Mouse (Mus musculus) kidney, adult 2 months (tissue): Measurements from ENCODE around the gene Adcy4. TPM values are rescaled to one million over a fixed set of nuclear protein-coding genes. Genes with fewer than 3 reads are reported as not detected.

ENCODE experiments used
- DNase-seq: peaks from one replicate; pipeline ENCODE4 v3.0.0; 2021
- H3K27ac ChIP-seq: fragments of 200-500 bp; 2 replicates; pipeline ENCODE4 v1.5.1; 2012; ENCODE audit warnings: low read depth, low read length, control low read depth, inconsistent platforms; ENCODE audit not compliant: insufficient read depth
- H3K27me3 ChIP-seq: fragments of 200-500 bp; replicated peaks from 2 replicates; pipeline ENCODE4 v1.6.1; 2012; ENCODE audit warnings: mild to moderate bottlenecking, moderate library complexity, low read length, inconsistent platforms; ENCODE audit not compliant: control insufficient read depth, insufficient read depth
- H3K36me3 ChIP-seq: fragments of 200-500 bp; 2 replicates; pipeline ENCODE4 v1.6.1; 2012; ENCODE audit warnings: mild to moderate bottlenecking, moderate library complexity, low read length, inconsistent platforms; ENCODE audit not compliant: control insufficient read depth, insufficient read depth
- H3K4me1 ChIP-seq: fragments of 200-500 bp; 2 replicates; pipeline ENCODE4 v1.6.1; 2011; ENCODE audit warnings: low read length; ENCODE audit not compliant: control insufficient read depth, insufficient read depth
- H3K4me3 ChIP-seq: fragments of 200-500 bp; 2 replicates; pipeline ENCODE4 v1.5.1; 2011; ENCODE audit warnings: mild to moderate bottlenecking, low read depth, low read length, control low read depth; ENCODE audit not compliant: insufficient read depth
- CTCF ChIP-seq: fragments of 200-500 bp; conservative IDR thresholded peaks from 2 replicates; pipeline ENCODE4 v1.5.1; 2011; ENCODE audit warnings: low read depth, mild to moderate bottlenecking, control low read depth, low read length, moderate library complexity, mixed read lengths; ENCODE audit not compliant: insufficient read depth, insufficient read length
- POLR2A ChIP-seq: fragments of 200-500 bp; IDR thresholded peaks from one replicate; pipeline ENCODE4 v1.6.1; 2011; ENCODE audit warnings: low read depth, low read length, control low read depth
- WGBS: fragments of 180-500 bp; shearing (Covaris S2); methylation state at CpG from one replicate; pipeline ENCODE4 v1.1.7; 2018; 5-methylcytosine and 5-hydroxymethylcytosine counted together
- polyA plus RNA-seq: library from polyadenylated mRNA; depleted of rRNA; stranded (reverse); fragments of >200 nt; gene quantifications from 2 replicates; pipeline ENCODE4 v1.2.3, GENCODE M21; 2012

The Adcy4 gene
- polyA plus RNA-seq, 1 experiment, result 16.9 TPM

- Histone ChIP-seq H3K4me1 (no peaks in the 10 kb centered on the region), H3K4me3 (no peak overlapping the region), H3K27me3 (no peaks in the 10 kb centered on the region), H3K36me3 (no peaks in the 10 kb centered on the region), H3K27ac (no peak overlapping the region)
- no peak for DNase-seq
- TF ChIP-seq CTCF, result no peak
- no peak for TF ChIP-seq POLR2A
- WGBS, result 82% methylated on average over 11 of the region's 11 CpGs
These were observed 3.2 kb downstream of the Adcy4 start for GRCm38 (mm10) chr14:55780736-55781135.

DNA sequence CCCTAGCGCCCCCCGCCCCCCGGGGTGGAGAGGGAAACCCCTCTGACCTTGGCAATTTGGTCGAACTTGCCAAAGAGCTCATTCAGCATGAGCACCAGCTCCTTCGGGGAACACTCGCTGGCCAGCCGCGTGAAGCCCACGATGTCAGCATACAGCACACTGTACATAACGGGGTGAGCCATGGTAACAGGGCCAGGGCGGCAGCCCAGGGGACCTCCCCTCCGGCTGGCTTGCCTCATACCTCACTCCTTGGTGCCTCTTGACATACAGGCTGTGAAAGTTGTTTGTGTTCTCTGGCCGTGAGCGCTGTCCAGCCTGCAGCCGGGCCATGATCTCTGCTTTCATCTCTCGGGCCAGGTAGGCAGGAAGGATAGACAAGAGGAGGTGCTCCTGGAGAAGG is 4.2 kb downstream of the Adcy4 start:
- no peak overlapping the region for H3K27ac ChIP-seq
- H3K4me3 ChIP-seq, result no peak overlapping the region
- H3K4me1 ChIP-seq, result no peaks in the 10 kb centered on the region
- WGBS, result 67% methylated on average over 16 of the region's 16 CpGs
- H3K27me3 ChIP-seq, result no peaks in the 10 kb centered on the region
- H3K36me3 ChIP-seq, result no peaks in the 10 kb centered on the region
- TF ChIP-seq CTCF (no peak), POLR2A (no peak)
- DNase-seq, result no peak

DNA sequence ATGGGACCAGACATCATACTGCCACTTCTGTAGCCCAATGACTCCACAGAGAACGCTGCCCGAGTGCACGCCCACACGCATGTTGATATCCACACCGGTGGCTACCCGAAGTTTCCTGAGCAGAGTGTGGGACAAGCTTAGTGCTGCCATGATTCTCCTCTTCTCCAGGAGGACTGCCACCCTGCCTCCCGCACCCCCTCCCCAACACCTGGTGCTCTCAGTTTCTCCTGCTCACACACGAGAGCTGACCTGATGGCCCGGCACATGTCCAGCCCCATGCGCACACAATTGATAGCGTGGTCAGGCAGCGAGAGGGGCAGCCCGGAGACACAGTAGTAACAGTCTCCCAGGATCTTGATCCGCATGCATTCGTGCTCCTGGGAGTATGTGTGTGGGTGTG is 5.2 kb downstream of the Adcy4 start:
- WGBS, result 85% methylated on average over 15 of the region's 15 CpGs
- no peak for DNase-seq
- H3K27ac ChIP-seq, result no peak overlapping the region
- H3K36me3 ChIP-seq, result no peaks in the 10 kb centered on the region
- no peaks in the 10 kb centered on the region for H3K27me3 ChIP-seq
- no peaks in the 10 kb centered on the region for H3K4me1 ChIP-seq
- TF ChIP-seq CTCF, result no peak
- no peak for TF ChIP-seq POLR2A
- H3K4me3 ChIP-seq, result no peak overlapping the region

DNA sequence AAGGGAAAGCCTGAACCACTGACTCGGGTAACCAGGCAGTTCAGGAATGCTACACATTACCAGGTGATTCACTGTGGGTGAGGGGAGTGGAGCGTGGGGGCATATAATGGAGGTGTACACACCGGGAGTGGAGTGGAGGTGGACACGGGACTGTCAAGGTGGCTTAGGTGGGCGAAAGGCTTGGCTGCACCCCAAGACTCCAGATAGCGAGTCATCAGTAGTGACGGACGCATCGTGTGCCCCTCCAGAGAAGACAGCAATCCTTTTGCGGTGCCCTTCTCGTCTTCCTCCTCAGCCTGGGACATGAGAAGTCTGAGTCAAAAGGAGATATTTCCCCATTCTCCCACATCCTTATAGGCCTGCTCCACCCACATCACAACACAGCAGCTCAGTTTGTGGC is 6.1 kb downstream of the Adcy4 start:
- Histone ChIP-seq H3K36me3 (no peaks in the 10 kb centered on the region), H3K4me3 (no peak overlapping the region), H3K27ac (no peak overlapping the region), H3K27me3 (no peaks in the 10 kb centered on the region), H3K4me1 (no peaks in the 10 kb centered on the region)
- no peak for TF ChIP-seq POLR2A
- no peak for TF ChIP-seq CTCF
- WGBS, result 85% methylated on average over 11 of the region's 11 CpGs
- DNase-seq, result no peak

GRCm38 (mm10) chr14:55777176-55777575 is 6.7 kb downstream of the Adcy4 start:
- H3K27ac ChIP-seq, result no peak overlapping the region
- H3K4me1 ChIP-seq, result no peaks in the 10 kb centered on the region
- 53% methylated on average over 3 of the region's 3 CpGs for WGBS
- H3K4me3 ChIP-seq, result no peak overlapping the region
- TF ChIP-seq POLR2A, result no peak
- H3K27me3 ChIP-seq, result no peaks in the 10 kb centered on the region
- no peak for DNase-seq
- no peaks in the 10 kb centered on the region for H3K36me3 ChIP-seq

GRCm38 (mm10) chr14:55776711-55777110 is 7.2 kb downstream of the Adcy4 start:
- Histone ChIP-seq H3K27ac (no peak overlapping the region), H3K27me3 (no peaks in the 10 kb centered on the region), H3K36me3 (no peaks in the 10 kb centered on the region), H3K4me1 (no peaks in the 10 kb centered on the region), H3K4me3 (no peak overlapping the region)
- TF ChIP-seq CTCF (no peak), POLR2A (no peak)
- no peak for DNase-seq
- WGBS, result 76% methylated on average over 7 of the region's 7 CpGs

- Histone ChIP-seq H3K4me1 (no peaks in the 10 kb centered on the region), H3K4me3 (no peak overlapping the region), H3K36me3 (no peaks in the 10 kb centered on the region), H3K27me3 (no peaks in the 10 kb centered on the region), H3K27ac (no peak overlapping the region)
- TF ChIP-seq CTCF (no peak), POLR2A (no peak)
- WGBS, result 88% methylated on average over 16 of the region's 16 CpGs
- no peak for DNase-seq
These were observed 14.7 kb downstream of the Adcy4 start for GRCm38 (mm10) chr14:55769087-55769703.
